Mouse (Mus musculus) forebrain, embryonic 13.5 days (tissue): Measurements from ENCODE around the gene Dnmt1. TPM values are rescaled to one million over a fixed set of nuclear protein-coding genes. Genes with fewer than 3 reads are reported as not detected.

Source experiments
- ATAC-seq: fragments of 200-750 bp; cut with Nextera tagmentation; 2 replicates; pipeline ENCODE4 v1.8.0; 2017
- H3K27ac ChIP-seq: fragments of 300-500 bp; sonication (generic); 2 replicates; pipeline ENCODE4 v1.5.1; 2015; ENCODE audit warnings: inconsistent platforms, mild to moderate bottlenecking, moderate library complexity
- H3K27me3 ChIP-seq: fragments of 300-500 bp; sonication (generic); 2 replicates; pipeline ENCODE4 v1.6.1; 2015; ENCODE audit warnings: mild to moderate bottlenecking, inconsistent platforms
- H3K36me3 ChIP-seq: fragments of 300-500 bp; sonication (generic); 2 replicates; pipeline ENCODE4 v1.6.1; 2015; ENCODE audit warnings: mild to moderate bottlenecking, inconsistent platforms; ENCODE audit not compliant: poor library complexity, severe bottlenecking
- H3K4me1 ChIP-seq: fragments of 300-500 bp; sonication (generic); 2 replicates; pipeline ENCODE4 v1.6.1; 2015; ENCODE audit warnings: inconsistent platforms
- H3K4me2 ChIP-seq: fragments of 300-500 bp; sonication (generic); 2 replicates; pipeline ENCODE4 v1.6.1; 2015; ENCODE audit warnings: inconsistent platforms, mild to moderate bottlenecking, moderate library complexity
- H3K4me3 ChIP-seq: fragments of 300-500 bp; sonication (generic); 2 replicates; pipeline ENCODE4 v1.5.1; 2015; ENCODE audit warnings: mild to moderate bottlenecking, inconsistent platforms
- H3K9ac ChIP-seq: fragments of 300-500 bp; sonication (generic); 2 replicates; pipeline ENCODE4 v1.6.1; 2015; ENCODE audit warnings: mild to moderate bottlenecking, inconsistent platforms
- H3K9me3 ChIP-seq: fragments of 300-500 bp; sonication (generic); replicated peaks from 2 replicates; pipeline ENCODE4 v1.6.1; 2016; ENCODE audit warnings: inconsistent platforms
- WGBS: fragments of 180-500 bp; shearing (Covaris S2); methylation state at CpG from one replicate; pipeline ENCODE4 v1.1.7; 2015; 5-methylcytosine and 5-hydroxymethylcytosine counted together
- polyA plus RNA-seq: library from polyadenylated mRNA; unstranded; fragments of >200 nt; fragmentation: Nextera tagmentation; extraction: Ambion mirVana; gene quantifications from 2 replicates; pipeline ENCODE4 v1.2.1, GENCODE M21; 2015

The Dnmt1 gene
- polyA plus RNA-seq, 1 experiment from 2014 or later, result 92.4 TPM

- peaks cover 5% of the 10 kb centered on the region; the same call in 1 of the 2 replicates for H3K27me3 ChIP-seq
- H3K36me3 ChIP-seq, result no peaks in the 10 kb centered on the region
- peak overlapping the region; percentile 97 for H3K4me2 ChIP-seq
- H3K27ac ChIP-seq, result no peak overlapping the region
- under 1% methylated on average over 45 of the region's 45 CpGs for WGBS
- peaks cover 26% of the 10 kb centered on the region for H3K4me1 ChIP-seq
- ATAC-seq, result peak; percentile 28
- peak overlapping the region; percentile 75 for H3K9ac ChIP-seq
- H3K9me3 ChIP-seq, result no peaks in the 10 kb centered on the region
- peak overlapping the region; percentile 74 for H3K4me3 ChIP-seq
Measured at GRCm38 (mm10) chr9:20975431-20976215, 15.9 kb upstream of the Dnmt1 start.

- peaks cover 5% of the 10 kb centered on the region; the same call in 1 of the 2 replicates for H3K27me3 ChIP-seq
- no peak overlapping the region for H3K4me2 ChIP-seq
- ATAC-seq, result no peak
- WGBS, result 60% methylated on average over 6 of the region's 6 CpGs
- 0 out of 2 replicates have a peak, but pooled peaks cover 3% of the 10 kb centered on the region for H3K36me3 ChIP-seq
- no peak overlapping the region for H3K4me3 ChIP-seq
- no peak overlapping the region for H3K27ac ChIP-seq
- H3K4me1 ChIP-seq, result peaks cover 26% of the 10 kb centered on the region
- H3K9ac ChIP-seq, result no peak overlapping the region
- no peaks in the 10 kb centered on the region for H3K9me3 ChIP-seq
Measured at GRCm38 (mm10) chr9:20973682-20974075, 14.0 kb upstream of the Dnmt1 start.

GRCm38 (mm10) chr9:20973001-20973681 lies 13.5 kb upstream of the Dnmt1 start:
- peaks cover 26% of the 10 kb centered on the region for H3K4me1 ChIP-seq
- H3K9ac ChIP-seq, result no peak overlapping the region
- peaks cover 5% of the 10 kb centered on the region; the same call in 1 of the 2 replicates for H3K36me3 ChIP-seq
- ATAC-seq, result no peak
- H3K4me2 ChIP-seq, result peak overlapping the region; percentile 18; the same call in 1 of the 2 replicates
- no peak overlapping the region for H3K4me3 ChIP-seq
- H3K27ac ChIP-seq, result no peak overlapping the region
- 88% methylated on average over 4 of the region's 4 CpGs for WGBS
- no peaks in the 10 kb centered on the region for H3K9me3 ChIP-seq
- peaks cover 5% of the 10 kb centered on the region; the same call in 1 of the 2 replicates for H3K27me3 ChIP-seq

- peak overlapping the region; percentile 18 for H3K4me2 ChIP-seq
- ATAC-seq, result no peak
- peaks cover 13% of the 10 kb centered on the region for H3K36me3 ChIP-seq
- no peak overlapping the region for H3K4me3 ChIP-seq
- no peak overlapping the region for H3K27ac ChIP-seq
- peaks cover 26% of the 10 kb centered on the region for H3K4me1 ChIP-seq
- 43% methylated on average over 28 of the region's 28 CpGs for WGBS
- H3K9ac ChIP-seq, result peak overlapping the region; percentile 34
- peaks cover 5% of the 10 kb centered on the region; the same call in 1 of the 2 replicates for H3K27me3 ChIP-seq
- H3K9me3 ChIP-seq, result no peaks in the 10 kb centered on the region
Measured at GRCm38 (mm10) chr9:20972141-20972992, 12.7 kb upstream of the Dnmt1 start.

GRCm38 (mm10) chr9:20971751-20972140 lies 12.1 kb upstream of the Dnmt1 start:
- Histone ChIP-seq H3K27ac (no peak overlapping the region), H3K36me3 (peaks cover 18% of the 10 kb centered on the region), H3K9ac (no peak overlapping the region), H3K27me3 (peaks cover 5% of the 10 kb centered on the region; the same call in 1 of the 2 replicates), H3K9me3 (no peaks in the 10 kb centered on the region), H3K4me2 (no peak overlapping the region), H3K4me3 (no peak overlapping the region), H3K4me1 (peaks cover 26% of the 10 kb centered on the region)
- WGBS, result 70% methylated on average over 7 of the region's 7 CpGs
- ATAC-seq, result no peak

- WGBS, result 80% methylated on average over 5 of the region's 5 CpGs
- no peak for ATAC-seq
- H3K9ac ChIP-seq, result no peak overlapping the region
- H3K4me3 ChIP-seq, result no peak overlapping the region
- H3K27me3 ChIP-seq, result no peaks in the 10 kb centered on the region
- H3K27ac ChIP-seq, result no peak overlapping the region
- no peaks in the 10 kb centered on the region for H3K9me3 ChIP-seq
- no peak overlapping the region for H3K4me2 ChIP-seq
- peaks cover 18% of the 10 kb centered on the region for H3K36me3 ChIP-seq
- no peaks in the 10 kb centered on the region for H3K4me1 ChIP-seq
Measured at GRCm38 (mm10) chr9:20966747-20967146, 7.1 kb upstream of the Dnmt1 start.

GRCm38 (mm10) chr9:20966008-20966407 lies 6.3 kb upstream of the Dnmt1 start:
- ATAC-seq, result no peak
- H3K4me1 ChIP-seq, result no peaks in the 10 kb centered on the region
- 84% methylated on average over 3 of the region's 3 CpGs for WGBS

GRCm38 (mm10) chr9:20965606-20966005 lies 5.9 kb upstream of the Dnmt1 start:
- Histone ChIP-seq H3K4me1 (no peaks in the 10 kb centered on the region), H3K9me3 (no peaks in the 10 kb centered on the region), H3K27ac (no peak overlapping the region), H3K4me2 (no peak overlapping the region), H3K4me3 (no peak overlapping the region), H3K27me3 (no peaks in the 10 kb centered on the region), H3K9ac (no peak overlapping the region), H3K36me3 (peaks cover 18% of the 10 kb centered on the region)
- WGBS, result 92% methylated on average over 4 of the region's 4 CpGs
- ATAC-seq, result no peak

More at GRCm38 (mm10) chr9:20966008-20966407, 6.3 kb upstream of the Dnmt1 start:
- no peak overlapping the region for H3K9ac ChIP-seq
- H3K36me3 ChIP-seq, result peaks cover 18% of the 10 kb centered on the region
- H3K4me3 ChIP-seq, result no peak overlapping the region
- H3K27ac ChIP-seq, result no peak overlapping the region
- no peaks in the 10 kb centered on the region for H3K27me3 ChIP-seq
- H3K9me3 ChIP-seq, result no peaks in the 10 kb centered on the region
- H3K4me2 ChIP-seq, result no peak overlapping the region

GRCm38 (mm10) chr9:20961557-20961956 lies 1.9 kb upstream of the Dnmt1 start:
- Histone ChIP-seq H3K27me3 (no peaks in the 10 kb centered on the region; the same call in 1 of the 2 replicates), H3K4me1 (no peaks in the 10 kb centered on the region), H3K27ac (no peak overlapping the region), H3K4me2 (no peak overlapping the region), H3K9me3 (no peaks in the 10 kb centered on the region), H3K9ac (no peak overlapping the region), H3K4me3 (no peak overlapping the region), H3K36me3 (no peaks in the 10 kb centered on the region)
- no peak for ATAC-seq
- WGBS, result 78% methylated on average over 9 of the region's 9 CpGs

GRCm38 (mm10) chr9:20956989-20957388 lies 2.7 kb downstream of the Dnmt1 start:
- 83% methylated on average over 3 of the region's 3 CpGs for WGBS
- no peak overlapping the region for H3K4me3 ChIP-seq
- no peak overlapping the region for H3K4me2 ChIP-seq
- no peaks in the 10 kb centered on the region for H3K36me3 ChIP-seq
- no peaks in the 10 kb centered on the region for H3K9me3 ChIP-seq
- no peaks in the 10 kb centered on the region; the same call in 1 of the 2 replicates for H3K27me3 ChIP-seq
- no peak overlapping the region for H3K9ac ChIP-seq
- H3K4me1 ChIP-seq, result no peaks in the 10 kb centered on the region
- H3K27ac ChIP-seq, result no peak overlapping the region
- ATAC-seq, result no peak

GRCm38 (mm10) chr9:20952520-20953227 lies 7.0 kb downstream of the Dnmt1 start:
- H3K4me1 ChIP-seq, result peaks cover 18% of the 10 kb centered on the region
- H3K4me3 ChIP-seq, result peak overlapping the region; percentile 91
- H3K27ac ChIP-seq, result peak overlapping the region; percentile 89
- no peaks in the 10 kb centered on the region; the same call in 1 of the 2 replicates for H3K27me3 ChIP-seq
- H3K9ac ChIP-seq, result peak overlapping the region; percentile 85
- peak; percentile 98 for ATAC-seq
- H3K36me3 ChIP-seq, result no peaks in the 10 kb centered on the region
- WGBS, result 0% methylated on average over 51 of the region's 51 CpGs
- H3K4me2 ChIP-seq, result peak overlapping the region; percentile 91
- no peaks in the 10 kb centered on the region for H3K9me3 ChIP-seq
